Mouse (Mus musculus): ENCODE measurements around the gene Lrmp. TPM values are rescaled to one million over a fixed set of nuclear protein-coding genes. Genes with fewer than 3 reads are reported as not detected.

The Lrmp gene
- polyA plus RNA-seq, 1 experiment = 0.91 TPM

GRCm38 (mm10) chr6:145106163-145106842 is 9.2 kb upstream of the Lrmp start:
- TF ChIP-seq EP300 (IDR thresholded peaks at IDR 0.05; ENCODE audit: insufficient read depth, low read depth, low read length) (0 out of 2 replicates have a peak, but pooled peaks have one; percentile 34), POLR2A (IDR thresholded peaks at IDR 0.05; ENCODE audit: insufficient read depth, low read length) (no peak), CTCF (IDR thresholded peaks at IDR 0.05; ENCODE audit: low read depth, low read length) (no peak)
- no peaks in the 10 kb centered on the region for H3K4me1 ChIP-seq (ENCODE audit: control insufficient read depth, insufficient read depth, low read length)
- no peaks in the 10 kb centered on the region for H3K27me3 ChIP-seq (ENCODE audit: control insufficient read depth, insufficient read depth, low read length, poor library complexity, severe bottlenecking)
- H3K9ac ChIP-seq (ENCODE audit: low read depth, poor library complexity, severe bottlenecking) = no peak overlapping the region
- H3K9me3 ChIP-seq (replicated peaks; ENCODE audit: control insufficient read depth, insufficient read depth, low read length, poor library complexity, severe bottlenecking) = no peaks in the 10 kb centered on the region
- H3K36me3 ChIP-seq (ENCODE audit: control insufficient read depth, insufficient read depth, low read length, poor library complexity, severe bottlenecking) = no peaks in the 10 kb centered on the region
- H3K27ac ChIP-seq (ENCODE audit: insufficient read depth, low read length) = peak overlapping the region; percentile 33; the same call in 1 of the 2 replicates
- H3K4me3 ChIP-seq (ENCODE audit: low read depth, low read length) = no peak overlapping the region

- Histone ChIP-seq H3K4me1 (ENCODE audit: control insufficient read depth, insufficient read depth, low read length) (no peaks in the 10 kb centered on the region), H3K9me3 (replicated peaks; ENCODE audit: control insufficient read depth, insufficient read depth, low read length, poor library complexity, severe bottlenecking) (no peaks in the 10 kb centered on the region), H3K9ac (ENCODE audit: low read depth, poor library complexity, severe bottlenecking) (no peak overlapping the region), H3K27ac (ENCODE audit: insufficient read depth, low read length) (no peak overlapping the region), H3K4me3 (ENCODE audit: low read depth, low read length) (no peak overlapping the region), H3K36me3 (ENCODE audit: control insufficient read depth, insufficient read depth, low read length, poor library complexity, severe bottlenecking) (no peaks in the 10 kb centered on the region), H3K27me3 (ENCODE audit: control insufficient read depth, insufficient read depth, low read length, poor library complexity, severe bottlenecking) (no peaks in the 10 kb centered on the region)
- TF ChIP-seq CTCF (IDR thresholded peaks at IDR 0.05; ENCODE audit: low read depth, low read length) (no peak), POLR2A (IDR thresholded peaks at IDR 0.05; ENCODE audit: insufficient read depth, low read length) (no peak), EP300 (IDR thresholded peaks at IDR 0.05; ENCODE audit: insufficient read depth, low read depth, low read length) (no peak)
These were observed 4.7 kb upstream of the Lrmp start for GRCm38 (mm10) chr6:145110786-145111185.

- TF ChIP-seq POLR2A (IDR thresholded peaks at IDR 0.05; ENCODE audit: insufficient read depth, low read length) (no peak), EP300 (IDR thresholded peaks at IDR 0.05; ENCODE audit: insufficient read depth, low read depth, low read length) (no peak), CTCF (IDR thresholded peaks at IDR 0.05; ENCODE audit: low read depth, low read length) (no peak)
- Histone ChIP-seq H3K9me3 (replicated peaks; ENCODE audit: control insufficient read depth, insufficient read depth, low read length, poor library complexity, severe bottlenecking) (no peaks in the 10 kb centered on the region), H3K36me3 (ENCODE audit: control insufficient read depth, insufficient read depth, low read length, poor library complexity, severe bottlenecking) (no peaks in the 10 kb centered on the region), H3K4me3 (ENCODE audit: low read depth, low read length) (no peak overlapping the region), H3K27ac (ENCODE audit: insufficient read depth, low read length) (no peak overlapping the region), H3K27me3 (ENCODE audit: control insufficient read depth, insufficient read depth, low read length, poor library complexity, severe bottlenecking) (no peaks in the 10 kb centered on the region), H3K4me1 (ENCODE audit: control insufficient read depth, insufficient read depth, low read length) (peaks cover 2% of the 10 kb centered on the region), H3K9ac (ENCODE audit: low read depth, poor library complexity, severe bottlenecking) (no peak overlapping the region)
These were observed 2.6 kb upstream of the Lrmp start for GRCm38 (mm10) chr6:145112865-145113264.

- Histone ChIP-seq H3K27ac (ENCODE audit: insufficient read depth, low read length) (no peak overlapping the region), H3K9me3 (replicated peaks; ENCODE audit: control insufficient read depth, insufficient read depth, low read length, poor library complexity, severe bottlenecking) (no peaks in the 10 kb centered on the region), H3K9ac (ENCODE audit: low read depth, poor library complexity, severe bottlenecking) (no peak overlapping the region), H3K36me3 (ENCODE audit: control insufficient read depth, insufficient read depth, low read length, poor library complexity, severe bottlenecking) (no peaks in the 10 kb centered on the region), H3K4me1 (ENCODE audit: control insufficient read depth, insufficient read depth, low read length) (peaks cover 2% of the 10 kb centered on the region), H3K27me3 (ENCODE audit: control insufficient read depth, insufficient read depth, low read length, poor library complexity, severe bottlenecking) (no peaks in the 10 kb centered on the region), H3K4me3 (ENCODE audit: low read depth, low read length) (no peak overlapping the region)
- TF ChIP-seq EP300 (IDR thresholded peaks at IDR 0.05; ENCODE audit: insufficient read depth, low read depth, low read length) (no peak), CTCF (IDR thresholded peaks at IDR 0.05; ENCODE audit: low read depth, low read length) (no peak), POLR2A (IDR thresholded peaks at IDR 0.05; ENCODE audit: insufficient read depth, low read length) (no peak)
These were observed 892 bp upstream of the Lrmp start for GRCm38 (mm10) chr6:145114561-145114960.

- TF ChIP-seq EP300 (IDR thresholded peaks at IDR 0.05; ENCODE audit: insufficient read depth, low read depth, low read length) (no peak), POLR2A (IDR thresholded peaks at IDR 0.05; ENCODE audit: insufficient read depth, low read length) (no peak), CTCF (IDR thresholded peaks at IDR 0.05; ENCODE audit: low read depth, low read length) (no peak)
- Histone ChIP-seq H3K27me3 (ENCODE audit: control insufficient read depth, insufficient read depth, low read length, poor library complexity, severe bottlenecking) (no peaks in the 10 kb centered on the region), H3K4me1 (ENCODE audit: control insufficient read depth, insufficient read depth, low read length) (peaks cover 2% of the 10 kb centered on the region), H3K9me3 (replicated peaks; ENCODE audit: control insufficient read depth, insufficient read depth, low read length, poor library complexity, severe bottlenecking) (no peaks in the 10 kb centered on the region), H3K27ac (ENCODE audit: insufficient read depth, low read length) (0 out of 2 replicates have a peak overlapping the region, but pooled peaks have one; percentile 3), H3K9ac (ENCODE audit: low read depth, poor library complexity, severe bottlenecking) (no peak overlapping the region), H3K4me3 (ENCODE audit: low read depth, low read length) (no peak overlapping the region), H3K36me3 (ENCODE audit: control insufficient read depth, insufficient read depth, low read length, poor library complexity, severe bottlenecking) (no peaks in the 10 kb centered on the region)
These were observed 732 bp downstream of the Lrmp start for GRCm38 (mm10) chr6:145116098-145116672.

- no peaks in the 10 kb centered on the region for H3K36me3 ChIP-seq (ENCODE audit: control insufficient read depth, insufficient read depth, low read length, poor library complexity, severe bottlenecking)
- no peak overlapping the region for H3K27ac ChIP-seq (ENCODE audit: insufficient read depth, low read length)
- H3K9me3 ChIP-seq (replicated peaks; ENCODE audit: control insufficient read depth, insufficient read depth, low read length, poor library complexity, severe bottlenecking) = no peaks in the 10 kb centered on the region
- no peak overlapping the region for H3K4me3 ChIP-seq (ENCODE audit: low read depth, low read length)
- TF ChIP-seq CTCF (IDR thresholded peaks at IDR 0.05; ENCODE audit: low read depth, low read length) (no peak), POLR2A (IDR thresholded peaks at IDR 0.05; ENCODE audit: insufficient read depth, low read length) (no peak), EP300 (IDR thresholded peaks at IDR 0.05; ENCODE audit: insufficient read depth, low read depth, low read length) (no peak)
- H3K9ac ChIP-seq (ENCODE audit: low read depth, poor library complexity, severe bottlenecking) = no peak overlapping the region
- peaks cover 2% of the 10 kb centered on the region for H3K4me1 ChIP-seq (ENCODE audit: control insufficient read depth, insufficient read depth, low read length)
- no peaks in the 10 kb centered on the region for H3K27me3 ChIP-seq (ENCODE audit: control insufficient read depth, insufficient read depth, low read length, poor library complexity, severe bottlenecking)
These were observed 4.6 kb downstream of the Lrmp start for GRCm38 (mm10) chr6:145120086-145120485.

All from ES-Bruce4 (cell line).